Mouse (Mus musculus) layer of hippocampus, postnatal 14 days (tissue): ENCODE measurements around the gene Olfr1322. TPM values are rescaled to one million over a fixed set of nuclear protein-coding genes. Genes with fewer than 3 reads are reported as not detected.

Experiments used
- DNase-seq, 2 experiments: peaks; one replicate each; pipeline ENCODE4 v3.0.0; 2021 to 2022; ENCODE audit warnings: low spot score in 2 of 2, mixed read lengths in 1 of 2
- long read RNA-seq, 2 experiments: library from polyadenylated mRNA; stranded (forward); transcript quantifications; one replicate each; pipeline ENCODE4 v2.0.0; 2021
- total RNA-seq, 2 experiments: library from RNA; stranded (reverse); gene quantifications; 2 replicates each; pipeline ENCODE4 v1.2.3; 2021

Gene Olfr1322
- total RNA-seq: not detected
- long read RNA-seq, experiment 1: 0 reads
- long read RNA-seq, experiment 2: 0 reads

- no peak for DNase-seq
Measured at GRCm38 (mm10) chrX:49891383-49891782, at the start of gene Olfr1322. TSS of gene Olfr1322 (minus strand) at chrX:49891483.

- DNase-seq: no peak
Measured at GRCm38 (mm10) chrX:49877651-49878349, 13.5 kb downstream of the Olfr1322 start.

Other genes starting within 250 kb of the Olfr1322 start
- not detected for gene Olfr1320, start 219.2 kb downstream of the Olfr1322 start, total RNA-seq
- gene Olfr1321, start 156.4 kb downstream of the Olfr1322 start, total RNA-seq: not detected
- 10 to 100 TPM; 13.6 to 18.6 TPM for gene Igsf1, start 93.7 kb downstream of the Olfr1322 start, total RNA-seq
- gene Olfr1323, start 127.9 kb upstream of the Olfr1322 start, total RNA-seq: not detected